Mouse (Mus musculus) midbrain, postnatal 0 days (tissue): ENCODE data around the gene Alkbh7. TPM values are rescaled to one million over a fixed set of nuclear protein-coding genes. Genes with fewer than 3 reads are reported as not detected.

ENCODE experiments used
- ATAC-seq: fragments of 200-750 bp; cut with Nextera tagmentation; 2 replicates; pipeline ENCODE4 v1.8.0; 2017; ENCODE audit warnings: moderate number of reproducible peaks, mild to moderate bottlenecking, moderate TSS enrichment, moderate library complexity; ENCODE audit not compliant: low FRiP score
- DNase-seq: peaks from one replicate; pipeline ENCODE4 v3.0.0-alpha.2; 2015; ENCODE audit warnings: low spot score
- H3K27ac ChIP-seq: fragments of 300-500 bp; sonication (generic); 2 replicates; pipeline ENCODE4 v1.5.1; 2014; ENCODE audit warnings: low read depth, mild to moderate bottlenecking, low read length, mixed read lengths
- H3K27me3 ChIP-seq: fragments of 300-500 bp; sonication (generic); 2 replicates; pipeline ENCODE4 v1.6.1; 2014; ENCODE audit warnings: low read length, control low read depth, mixed read lengths; ENCODE audit not compliant: insufficient read depth
- H3K36me3 ChIP-seq: fragments of 300-500 bp; sonication (generic); 2 replicates; pipeline ENCODE4 v1.6.1; 2014; ENCODE audit warnings: low read length, control low read depth, mixed read lengths; ENCODE audit not compliant: insufficient read depth
- H3K4me1 ChIP-seq: fragments of 300-500 bp; sonication (generic); 2 replicates; pipeline ENCODE4 v1.6.1; 2014; ENCODE audit warnings: mild to moderate bottlenecking, control low read depth, antibody characterized with exemption, low read length, mixed read lengths; ENCODE audit not compliant: insufficient read depth
- H3K4me2 ChIP-seq: fragments of 300-500 bp; sonication (generic); 2 replicates; pipeline ENCODE4 v1.6.1; 2014; ENCODE audit warnings: low read depth, mild to moderate bottlenecking, low read length, mixed read lengths; ENCODE audit not compliant: poor library complexity, severe bottlenecking
- H3K4me3 ChIP-seq: fragments of 300-500 bp; sonication (generic); 2 replicates; pipeline ENCODE4 v1.5.1; 2014; ENCODE audit warnings: low read depth, mild to moderate bottlenecking, low read length, moderate library complexity
- H3K9ac ChIP-seq: fragments of 300-500 bp; sonication (generic); replicated peaks from 2 replicates; pipeline ENCODE4 v1.6.1; 2014; ENCODE audit warnings: mild to moderate bottlenecking, low read length, moderate library complexity, mixed read lengths; ENCODE audit not compliant: poor library complexity, severe bottlenecking
- H3K9me3 ChIP-seq: fragments of 300-500 bp; sonication (generic); 2 replicates; pipeline ENCODE4 v1.6.1; 2016; ENCODE audit warnings: low read length, control low read depth
- CTCF ChIP-seq: IDR thresholded peaks from 2 replicates; pipeline ENCODE4 v1.5.1; 2016; ENCODE audit warnings: antibody characterized with exemption, mild to moderate bottlenecking
- WGBS: fragments of 180-500 bp; shearing (Covaris S2); extraction: QIAGEN DNeasy Blood & Tissue Kit; methylation state at CpG from one replicate; pipeline ENCODE4 v1.1.7; 2014; 5-methylcytosine and 5-hydroxymethylcytosine counted together
- polyA plus RNA-seq: library from polyadenylated mRNA; unstranded; fragments of >200 nt; fragmentation: Nextera tagmentation; extraction: Ambion mirVana; gene quantifications from 2 replicates; pipeline ENCODE4 v1.2.1, GENCODE M21; 2015
- total RNA-seq: library from RNA; depleted of rRNA; stranded (reverse); fragments of >200 nt; gene quantifications from 2 replicates; pipeline ENCODE4 v1.2.3, GENCODE M21; 2014; rRNA removed

The Alkbh7 gene
- total and polyA plus RNA-seq, 2 experiments from 2014 or later: 64.8 to 75.5 TPM

GRCm38 (mm10) chr17:57031661-57032420 is 34.7 kb downstream of the Alkbh7 start:
- peak overlapping the region; percentile 42; the same call in 1 of the 2 replicates for H3K9ac ChIP-seq
- TF ChIP-seq CTCF: peak; percentile 43

GRCm38 (mm10) chr17:57032854-57033253 is 35.7 kb downstream of the Alkbh7 start:
- H3K27me3 ChIP-seq: no peaks in the 10 kb centered on the region
- no peaks in the 10 kb centered on the region for H3K9me3 ChIP-seq
- peaks cover 4% of the 10 kb centered on the region for H3K36me3 ChIP-seq
- no peak for DNase-seq
- no peak overlapping the region for H3K27ac ChIP-seq
- H3K4me1 ChIP-seq: peaks cover 15% of the 10 kb centered on the region; the same call in 1 of the 2 replicates
- WGBS: 93% methylated on average over 4 of the region's 4 CpGs
- H3K9ac ChIP-seq: no peak overlapping the region
- ATAC-seq: no peak
- H3K4me2 ChIP-seq: peak overlapping the region; percentile 49; the same call in 1 of the 2 replicates
- no peak overlapping the region for H3K4me3 ChIP-seq
- no peak for TF ChIP-seq CTCF

More at GRCm38 (mm10) chr17:57031661-57032420, 34.7 kb downstream of the Alkbh7 start:
- no peaks in the 10 kb centered on the region for H3K9me3 ChIP-seq
- H3K4me2 ChIP-seq: peak overlapping the region; percentile 49
- H3K27me3 ChIP-seq: no peaks in the 10 kb centered on the region
- peak overlapping the region; percentile 80 for H3K27ac ChIP-seq
- WGBS: under 1% methylated on average over 38 of the region's 38 CpGs
- peak; percentile 98 for ATAC-seq
- H3K36me3 ChIP-seq: peaks cover 9% of the 10 kb centered on the region
- peak; percentile 100 for DNase-seq
- peaks cover 15% of the 10 kb centered on the region; the same call in 1 of the 2 replicates for H3K4me1 ChIP-seq
- peak overlapping the region; percentile 87 for H3K4me3 ChIP-seq

GRCm38 (mm10) chr17:57038978-57039377 is 41.8 kb downstream of the Alkbh7 start:
- Histone ChIP-seq H3K9ac (no peak overlapping the region), H3K4me1 (no peaks in the 10 kb centered on the region), H3K27me3 (0 out of 2 replicates have a peak, but pooled peaks cover 3% of the 10 kb centered on the region), H3K4me2 (no peak overlapping the region), H3K4me3 (no peak overlapping the region), H3K9me3 (no peaks in the 10 kb centered on the region), H3K36me3 (no peaks in the 10 kb centered on the region), H3K27ac (no peak overlapping the region)
- DNase-seq (no peak), ATAC-seq (no peak)
- 40% methylated on average over 8 of the region's 8 CpGs for WGBS
- peak; percentile 38 for TF ChIP-seq CTCF

GRCm38 (mm10) chr17:57041554-57041953 is 44.4 kb downstream of the Alkbh7 start, which contains the start of gene Slc25a41:
TSS of gene Slc25a41 (minus strand) at chr17:57041654.
- Histone ChIP-seq H3K27ac (no peak within 1 kb of the TSS), H3K4me1 (no peaks in the 10 kb centered on the region), H3K9ac (no peak within 1 kb of the TSS), H3K4me3 (no peak within 1 kb of the TSS), H3K4me2 (no peak within 1 kb of the TSS), H3K27me3 (0 out of 2 replicates have a peak, but pooled peaks cover 3% of the 10 kb centered on the region), H3K36me3 (peaks cover 18% of the 10 kb centered on the region), H3K9me3 (no peaks in the 10 kb centered on the region)
- DNase-seq (no peak), ATAC-seq (no peak)
- TF ChIP-seq CTCF: no peak
- WGBS: 72% methylated on average over 8 of the region's 8 CpGs

GRCm38 (mm10) chr17:57047406-57047805 is 50.3 kb downstream of the Alkbh7 start:
- DNase-seq (peak; percentile 23), ATAC-seq (no peak)
- no peak for TF ChIP-seq CTCF
- Histone ChIP-seq H3K4me1 (no peaks in the 10 kb centered on the region), H3K36me3 (peaks cover 32% of the 10 kb centered on the region), H3K9me3 (no peaks in the 10 kb centered on the region), H3K27me3 (no peaks in the 10 kb centered on the region), H3K9ac (no peak overlapping the region), H3K4me3 (no peak overlapping the region), H3K27ac (no peak overlapping the region), H3K4me2 (no peak overlapping the region)
- 39% methylated on average over 5 of the region's 5 CpGs for WGBS

- Histone ChIP-seq H3K4me2 (no peak overlapping the region), H3K4me1 (no peaks in the 10 kb centered on the region), H3K36me3 (peaks cover 45% of the 10 kb centered on the region), H3K9ac (no peak overlapping the region), H3K27me3 (no peaks in the 10 kb centered on the region), H3K27ac (no peak overlapping the region), H3K4me3 (no peak overlapping the region), H3K9me3 (no peaks in the 10 kb centered on the region)
- ATAC-seq: no peak
- no peak for TF ChIP-seq CTCF
- 98% methylated on average over 3 of the region's 3 CpGs for WGBS
- no peak for DNase-seq
These were observed 51.7 kb downstream of the Alkbh7 start for GRCm38 (mm10) chr17:57048816-57049215.

Other genes starting within 250 kb of the Alkbh7 start
- 12.5 and 13.4 TPM in 2 replicates for gene Nrtn, start 239.8 kb upstream of the Alkbh7 start, total RNA-seq
- gene Nrtn, start 239.8 kb upstream of the Alkbh7 start, polyA plus RNA-seq: 7.4 and 8.0 TPM in 2 replicates
- gene Dus3l, start 232.6 kb upstream of the Alkbh7 start, total RNA-seq: 91.0 and 93.8 TPM in 2 replicates
- gene Dus3l, start 232.6 kb upstream of the Alkbh7 start, polyA plus RNA-seq: 103 and 114 TPM in 2 replicates
- gene Prr22, start 227.1 kb upstream of the Alkbh7 start, total RNA-seq: 0.44 and 1.3 TPM in 2 replicates
- 0.61 and 1.1 TPM in 2 replicates for gene Prr22, start 227.1 kb upstream of the Alkbh7 start, polyA plus RNA-seq
- 5.1 and 5.7 TPM in 2 replicates for gene Rfx2, start 166.3 kb upstream of the Alkbh7 start, total RNA-seq
- gene Rfx2, start 166.3 kb upstream of the Alkbh7 start, polyA plus RNA-seq: 2.3 and 3.0 TPM in 2 replicates
- gene Acsbg2, start 122.9 kb upstream of the Alkbh7 start, total RNA-seq: 0.11 TPM in 1 of 2 replicates, not detected in the other
- gene Acsbg2, start 122.9 kb upstream of the Alkbh7 start, polyA plus RNA-seq: not detected in 2 replicates
- gene 1700061G19Rik, start 121.9 kb upstream of the Alkbh7 start, total RNA-seq: not detected in 2 replicates
- 0.45 and 0.72 TPM in 2 replicates for gene 1700061G19Rik, start 121.9 kb upstream of the Alkbh7 start, polyA plus RNA-seq
- gene Mllt1, start 61.9 kb upstream of the Alkbh7 start, total RNA-seq: 136 and 145 TPM in 2 replicates
- gene Mllt1, start 61.9 kb upstream of the Alkbh7 start, polyA plus RNA-seq: 60.2 and 63.5 TPM in 2 replicates
- gene Acer1, start 15.2 kb upstream of the Alkbh7 start, total RNA-seq: not detected in 2 replicates
- gene Acer1, start 15.2 kb upstream of the Alkbh7 start, polyA plus RNA-seq: not detected in 2 replicates
- gene Clpp, start 7.0 kb upstream of the Alkbh7 start, total RNA-seq: 126 and 139 TPM in 2 replicates
- gene Clpp, start 7.0 kb upstream of the Alkbh7 start, polyA plus RNA-seq: 158 and 170 TPM in 2 replicates
- gene Pspn, start 2.7 kb downstream of the Alkbh7 start, total RNA-seq: not detected in 2 replicates
- gene Pspn, start 2.7 kb downstream of the Alkbh7 start, polyA plus RNA-seq: 0.37 and 0.54 TPM in 2 replicates
- 37.8 and 47.8 TPM in 2 replicates for gene Gtf2f1, start 13.9 kb downstream of the Alkbh7 start, total RNA-seq
- gene Gtf2f1, start 13.9 kb downstream of the Alkbh7 start, polyA plus RNA-seq: 66.4 and 67.5 TPM in 2 replicates
- 0.22 TPM in 1 of 2 replicates, not detected in the other for gene Gm17949, start 14.1 kb downstream of the Alkbh7 start, total RNA-seq
- gene Gm17949, start 14.1 kb downstream of the Alkbh7 start, polyA plus RNA-seq: 0.38 TPM in 2 replicates
- gene Khsrp, start 34.2 kb downstream of the Alkbh7 start, total RNA-seq: 73.6 and 76.9 TPM in 2 replicates
- 25.3 and 31.6 TPM in 2 replicates for gene Khsrp, start 34.2 kb downstream of the Alkbh7 start, polyA plus RNA-seq
- gene Slc25a41, start 44.3 kb downstream of the Alkbh7 start, total RNA-seq: 0.85 TPM in 1 of 2 replicates, not detected in the other
- not detected in 2 replicates for gene Slc25a41, start 44.3 kb downstream of the Alkbh7 start, polyA plus RNA-seq
- gene Crb3, start 61.8 kb downstream of the Alkbh7 start, total RNA-seq: 6.2 and 8.5 TPM in 2 replicates
- 3.5 and 5.1 TPM in 2 replicates for gene Crb3, start 61.8 kb downstream of the Alkbh7 start, polyA plus RNA-seq
- gene Slc25a23, start 62.5 kb downstream of the Alkbh7 start, total RNA-seq: 109 and 146 TPM in 2 replicates
- gene Slc25a23, start 62.5 kb downstream of the Alkbh7 start, polyA plus RNA-seq: 42.9 and 44.5 TPM in 2 replicates
- 0.27 and 1.0 TPM in 2 replicates for gene Dennd1c, start 81.2 kb downstream of the Alkbh7 start, total RNA-seq
- 1.9 and 2.3 TPM in 2 replicates for gene Dennd1c, start 81.2 kb downstream of the Alkbh7 start, polyA plus RNA-seq
- 186 and 206 TPM in 2 replicates for gene Tubb4a, start 90.4 kb downstream of the Alkbh7 start, total RNA-seq
- gene Tubb4a, start 90.4 kb downstream of the Alkbh7 start, polyA plus RNA-seq: 408 and 417 TPM in 2 replicates
- 2.2 and 3.8 TPM in 2 replicates for gene Tnfsf9, start 108.0 kb downstream of the Alkbh7 start, total RNA-seq
- gene Tnfsf9, start 108.0 kb downstream of the Alkbh7 start, polyA plus RNA-seq: 3.6 and 4.5 TPM in 2 replicates
- 0.82 TPM in 1 of 2 replicates, not detected in the other for gene Cd70, start 152.4 kb downstream of the Alkbh7 start, total RNA-seq
- gene Cd70, start 152.4 kb downstream of the Alkbh7 start, polyA plus RNA-seq: 1.2 and 1.4 TPM in 2 replicates
- gene Tnfsf14, start 196.8 kb downstream of the Alkbh7 start, total RNA-seq: not detected in 2 replicates
- not detected in 2 replicates for gene Tnfsf14, start 196.8 kb downstream of the Alkbh7 start, polyA plus RNA-seq
- gene C3, start 230.8 kb downstream of the Alkbh7 start, total RNA-seq: 0.49 and 8.6 TPM in 2 replicates
- gene C3, start 230.8 kb downstream of the Alkbh7 start, polyA plus RNA-seq: 1.7 and 2.9 TPM in 2 replicates